Comparison of ENCODE assay signal across 8 mouse cellular contexts in the genomic region with DNA sequence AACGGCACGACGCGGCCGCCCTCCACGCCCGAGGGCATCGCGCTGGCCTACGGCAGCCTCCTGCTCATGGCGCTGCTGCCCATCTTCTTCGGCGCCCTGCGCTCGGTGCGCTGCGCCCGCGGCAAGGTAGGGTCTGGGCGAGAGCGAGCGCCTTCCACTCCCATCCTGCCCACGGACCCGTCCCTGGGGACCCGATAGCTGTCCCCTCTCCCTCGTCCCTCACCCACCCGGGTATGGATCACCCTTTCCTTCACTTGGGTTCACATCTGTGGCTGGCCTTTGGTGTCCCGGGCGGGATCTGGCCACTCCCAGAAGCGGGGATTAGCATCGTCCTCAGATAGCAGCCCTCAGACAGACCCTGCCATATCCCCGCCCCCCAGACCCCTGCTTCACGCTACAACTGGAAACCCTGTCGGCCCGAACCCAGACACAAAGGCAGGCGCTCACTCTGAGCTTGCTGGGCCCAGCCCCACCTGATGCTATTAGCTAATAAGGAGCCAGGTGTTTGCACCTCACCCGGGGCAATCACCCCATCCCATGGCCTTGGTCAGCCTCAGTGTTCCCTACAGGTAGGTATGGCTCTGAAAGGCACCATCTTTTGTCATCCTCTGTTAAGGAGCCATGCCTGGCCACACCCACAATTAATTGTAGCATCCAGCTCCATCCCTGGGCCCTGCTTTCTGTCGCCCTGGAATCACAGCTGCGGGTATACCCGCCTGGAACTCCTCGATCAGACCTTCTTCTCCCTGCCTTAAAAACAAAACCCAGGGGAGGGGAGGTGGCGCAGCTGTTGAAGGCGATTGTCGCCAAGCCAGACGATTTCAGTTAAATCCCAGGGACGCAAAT. TPM values are rescaled to one million over a fixed set of nuclear protein-coding genes. Genes with fewer than 3 reads are reported as not detected.
DNase-seq lines count a peak whose midpoint lies in the region; ATAC-seq and TF ChIP-seq lines count a peak whose summit lies in the region.

No protein-coding gene starts in this region.

- TF ChIP-seq CTCF in liver, postnatal 0 days (IDR thresholded peaks at IDR 0.05; ENCODE audit: low read depth) = no peak
- no peak for TF ChIP-seq CTCF in stomach, postnatal 0 days (IDR thresholded peaks at IDR 0.05; ENCODE audit: low read depth)

- H3K4me1 ChIP-seq in kidney, embryonic 16.5 days (ENCODE audit: insufficient read depth, low read length) = peaks cover 38% of the 10 kb centered on the region
- H3K4me1 ChIP-seq in ES-E14 (ENCODE audit: control insufficient read depth in 2 of 2, insufficient read depth in 2 of 2, low read length in 2 of 2, poor library complexity in 1 of 2) = peaks cover 2 to 26% of the 10 kb centered on the region in 2 experiments; a peak in 2 of 4 replicates
- peaks cover 28% of the 10 kb centered on the region for H3K4me1 ChIP-seq in liver, postnatal 0 days (ENCODE audit: insufficient read depth)
- H3K4me1 ChIP-seq in stomach, postnatal 0 days (replicated peaks; ENCODE audit: control insufficient read depth, insufficient read depth) = peaks cover 10% of the 10 kb centered on the region

- DNase-seq in kidney, adult 11 months = no peak
- no peak for DNase-seq in ES-E14 (ENCODE audit: low read depth, low spot score)
- DNase-seq in embryo, embryonic 9.5 days (ENCODE audit: extremely low spot score) = peak; percentile 77
- peak; percentile 37 for DNase-seq in heart, postnatal 4 days
- no peak for DNase-seq in liver, postnatal 0 days
- peak; percentile 47 for DNase-seq in stomach, postnatal 0 days (ENCODE audit: low spot score)
- DNase-seq in left cerebral cortex, postnatal 14 days (ENCODE audit: low spot score in 2 of 2) = no peak

- H3K9me3 ChIP-seq in kidney, embryonic 16.5 days (ENCODE audit: low read length) = no peaks in the 10 kb centered on the region
- no peaks in the 10 kb centered on the region for H3K9me3 ChIP-seq in ES-E14 (ENCODE audit: control insufficient read depth, insufficient read depth, low read depth, low read length)
- H3K9me3 ChIP-seq in liver, postnatal 0 days (ENCODE audit: low read length) = no peaks in the 10 kb centered on the region
- no peaks in the 10 kb centered on the region for H3K9me3 ChIP-seq in stomach, postnatal 0 days (ENCODE audit: control insufficient read depth, low read length)

- peak overlapping the region; percentile 93 for H3K9ac ChIP-seq in kidney, embryonic 16.5 days (replicated peaks; ENCODE audit: low read length)
- peak overlapping the region; percentile 96 for H3K9ac ChIP-seq in ES-E14 (ENCODE audit: insufficient read depth, low read depth, low read length, poor library complexity, severe bottlenecking)
- peak overlapping the region; percentile 79 for H3K9ac ChIP-seq in liver, postnatal 0 days (replicated peaks)
- H3K9ac ChIP-seq in stomach, postnatal 0 days (ENCODE audit: low read length) = peak overlapping the region; percentile 97

- ATAC-seq in kidney, embryonic 16.5 days (ENCODE audit: low FRiP score, low TSS enrichment) = peak; percentile 77
- ATAC-seq in liver, postnatal 0 days = peak; percentile 68
- ATAC-seq in stomach, postnatal 0 days (ENCODE audit: low FRiP score, low TSS enrichment) = peak; percentile 57

- peak overlapping the region; percentile 90 for H3K27ac ChIP-seq in kidney, embryonic 16.5 days (ENCODE audit: low read length)
- peak overlapping the region; percentile 72 for H3K27ac ChIP-seq in ES-E14 (ENCODE audit: insufficient read depth, low read depth, low read length, poor library complexity, severe bottlenecking)
- H3K27ac ChIP-seq in liver, postnatal 0 days (ENCODE audit: low read depth) = peak overlapping the region; percentile 77
- H3K27ac ChIP-seq in stomach, postnatal 0 days (replicated peaks) = peak overlapping the region; percentile 98

- peaks cover 18% of the 10 kb centered on the region for H3K36me3 ChIP-seq in kidney, embryonic 16.5 days (ENCODE audit: insufficient read depth, low read length)
- H3K36me3 ChIP-seq in ES-E14 (ENCODE audit: control insufficient read depth, insufficient read depth, low read length, poor library complexity, severe bottlenecking) = peaks cover 21% of the 10 kb centered on the region; the same call in 1 of the 2 replicates
- peaks cover 9% of the 10 kb centered on the region; the same call in 1 of the 2 replicates for H3K36me3 ChIP-seq in liver, postnatal 0 days (replicated peaks; ENCODE audit: insufficient read depth, low read length)
- H3K36me3 ChIP-seq in stomach, postnatal 0 days (ENCODE audit: control insufficient read depth, insufficient read depth, low read length) = peaks cover 2% of the 10 kb centered on the region; the same call in 1 of the 2 replicates

- in situ Hi-C loops in ES-E14 (cut with MboI; ENCODE audit: low sequenced_read_pairs in 2 of 2, unreplicated experiment in 2 of 2) = no loop called here

- H3K4me2 ChIP-seq in kidney, embryonic 16.5 days (replicated peaks; ENCODE audit: low read depth, low read length) = peak overlapping the region; percentile 68
- peak overlapping the region; percentile 79 for H3K4me2 ChIP-seq in liver, postnatal 0 days (ENCODE audit: low read depth, low read length)
- peak overlapping the region; percentile 88 for H3K4me2 ChIP-seq in stomach, postnatal 0 days (replicated peaks; ENCODE audit: low read depth)

- intact Hi-C loops in left cerebral cortex, postnatal 14 days (cut with DNase I) = no loop called here

- peak overlapping the region; percentile 88 for H3K4me3 ChIP-seq in kidney, embryonic 16.5 days (ENCODE audit: low read length)
- peak overlapping the region; percentile 86 to 95 for H3K4me3 ChIP-seq in ES-E14 (ENCODE audit: insufficient read depth in 1 of 2, low read depth in 1 of 2, low read length in 2 of 2, poor library complexity in 1 of 2, severe bottlenecking in 1 of 2)
- H3K4me3 ChIP-seq in liver, postnatal 0 days (ENCODE audit: low read depth, low read length) = peak overlapping the region; percentile 79
- H3K4me3 ChIP-seq in stomach, postnatal 0 days (ENCODE audit: low read depth, low read length) = peak overlapping the region; percentile 93

- TF ChIP-seq EP300 in liver, postnatal 0 days (IDR thresholded peaks at IDR 0.05; ENCODE audit: low read depth) = no peak
- TF ChIP-seq EP300 in stomach, postnatal 0 days (optimal IDR thresholded peaks at IDR 0.05) = no peak

- no peaks in the 10 kb centered on the region for H3K27me3 ChIP-seq in kidney, embryonic 16.5 days (ENCODE audit: insufficient read depth, low read length)
- H3K27me3 ChIP-seq in liver, postnatal 0 days (ENCODE audit: insufficient read depth, low read length) = no peaks in the 10 kb centered on the region
- H3K27me3 ChIP-seq in stomach, postnatal 0 days (ENCODE audit: control insufficient read depth, insufficient read depth, low read length) = no peaks in the 10 kb centered on the region

- WGBS in kidney, embryonic 16.5 days = 0% methylated on average over 46 of the region's 46 CpGs
- 1% methylated on average over 45 of the region's 46 CpGs for WGBS in liver, postnatal 0 days (ENCODE audit: insufficient replicate concordance)
- under 1% methylated on average over 45 of the region's 46 CpGs for WGBS in stomach, postnatal 0 days

TF ChIP-seq in ES-E14, 5 proteins besides CTCF, POLR2A, EP300 and RAD21:
- TF ChIP-seq ZC3H11A (IDR thresholded peaks at IDR 0.05; ENCODE audit: borderline replicate concordance, low read depth, low read length) (no peak), HCFC1 (IDR thresholded peaks at IDR 0.05; ENCODE audit: borderline replicate concordance, insufficient read depth, low read length) (no peak), MAFK (IDR thresholded peaks at IDR 0.05; ENCODE audit: insufficient read depth, low read depth, low read length) (no peak), CHD2 (IDR thresholded peaks at IDR 0.05; ENCODE audit: low read depth, low read length) (no peak), ZNF384 (IDR thresholded peaks at IDR 0.05; ENCODE audit: low read depth, low read length) (no peak)

RNA-seq across cellular contexts. Expression of a gene that starts 0.6 kb away (rescaled TPM):
- 158 and 159 TPM in 2 replicates for polyA plus RNA-seq in kidney, embryonic 16.5 days (2015; fragmentation: Nextera tagmentation; extraction: Ambion mirVana)
- 55.0 and 91.6 TPM in 2 replicates for total RNA-seq in ES-E14 (2012; rRNA removed)
- 10 to 100 TPM; 54.1 to 54.2 TPM for total RNA-seq in heart, postnatal 4 days (2021)
- polyA plus RNA-seq in liver, postnatal 0 days (2015; fragmentation: Nextera tagmentation; extraction: Ambion mirVana) = 61.0 and 63.8 TPM in 2 replicates
- 110 and 121 TPM in 2 replicates for polyA plus RNA-seq in stomach, postnatal 0 days (2015; fragmentation: Nextera tagmentation; extraction: Ambion mirVana)
- 10 to 100 TPM; 90.8 to 90.9 TPM for total RNA-seq in left cerebral cortex, postnatal 14 days (2021)

RNA-seq across cellular contexts. Expression of a gene that starts 17.0 kb away (rescaled TPM):
- polyA plus RNA-seq in kidney, embryonic 16.5 days (2015; fragmentation: Nextera tagmentation; extraction: Ambion mirVana) = 27.6 and 28.0 TPM in 2 replicates
- 39.3 and 87.4 TPM in 2 replicates for total RNA-seq in ES-E14 (2012; rRNA removed)
- 10 to 100 TPM; 19.9 to 20.2 TPM for total RNA-seq in heart, postnatal 4 days (2021)
- polyA plus RNA-seq in liver, postnatal 0 days (2015; fragmentation: Nextera tagmentation; extraction: Ambion mirVana) = 12.8 TPM in 2 replicates
- polyA plus RNA-seq in stomach, postnatal 0 days (2015; fragmentation: Nextera tagmentation; extraction: Ambion mirVana) = 22.9 and 23.4 TPM in 2 replicates
- 10 to 100 TPM; 17.9 to 20.4 TPM for total RNA-seq in left cerebral cortex, postnatal 14 days (2021)

RNA-seq across cellular contexts. Expression of a gene that starts 43.1 kb away (rescaled TPM):
- polyA plus RNA-seq in kidney, embryonic 16.5 days (2015; fragmentation: Nextera tagmentation; extraction: Ambion mirVana) = 59.1 and 62.6 TPM in 2 replicates
- 0.16 and 0.18 TPM in 2 replicates for total RNA-seq in ES-E14 (2012; rRNA removed)
- total RNA-seq in heart, postnatal 4 days (2021) = 10 to 100 TPM; 13.5 to 13.9 TPM
- 0.81 and 1.6 TPM in 2 replicates for polyA plus RNA-seq in liver, postnatal 0 days (2015; fragmentation: Nextera tagmentation; extraction: Ambion mirVana)
- 17.2 and 19.7 TPM in 2 replicates for polyA plus RNA-seq in stomach, postnatal 0 days (2015; fragmentation: Nextera tagmentation; extraction: Ambion mirVana)
- under 1 TPM; 0.90 to 0.99 TPM for total RNA-seq in left cerebral cortex, postnatal 14 days (2021)

RNA-seq across cellular contexts. Expression of a gene that starts 47.0 kb away (rescaled TPM):
- polyA plus RNA-seq in kidney, embryonic 16.5 days (2015; fragmentation: Nextera tagmentation; extraction: Ambion mirVana) = 24.4 and 31.8 TPM in 2 replicates
- 3.9 and 5.7 TPM in 2 replicates for total RNA-seq in ES-E14 (2012; rRNA removed)
- total RNA-seq in heart, postnatal 4 days (2021) = not detected
- 0.49 TPM in 1 of 2 replicates, not detected in the other for polyA plus RNA-seq in liver, postnatal 0 days (2015; fragmentation: Nextera tagmentation; extraction: Ambion mirVana)
- 0.73 and 1.7 TPM in 2 replicates for polyA plus RNA-seq in stomach, postnatal 0 days (2015; fragmentation: Nextera tagmentation; extraction: Ambion mirVana)
- total RNA-seq in left cerebral cortex, postnatal 14 days (2021) = not detected

Comparison
In these comparisons a context has a peak if more than half of its experiments do, and no peak if none do; other contexts are left out.
1. DNase-seq: peak in embryo, embryonic 9.5 days (single experiment), heart, postnatal 4 days (single experiment) and stomach, postnatal 0 days (single experiment); none in kidney, adult 11 months (single experiment), ES-E14 (single experiment), liver, postnatal 0 days (single experiment) and left cerebral cortex, postnatal 14 days (0 of 2).
2. RNA of a gene that starts 43.1 kb away (total RNA-seq): 13.5 to 13.9 TPM in heart, postnatal 4 days; 0.90 to 0.99 TPM in left cerebral cortex, postnatal 14 days and 0.16 to 0.18 TPM in ES-E14; every median in the first group is over 4 times any median in the second.
3. Peak in every context shown above with its lines, with median percentiles within 50 percentile points of each other: ATAC-seq, H3K27ac ChIP-seq, H3K4me2 ChIP-seq, H3K4me3 ChIP-seq and H3K9ac ChIP-seq.